Mouse (Mus musculus) brain, embryonic 14.5 days (tissue): ENCODE measurements around the gene Yipf2. TPM values are rescaled to one million over a fixed set of nuclear protein-coding genes. Genes with fewer than 3 reads are reported as not detected.

Source experiments
- DNase-seq: peaks from one replicate; pipeline ENCODE4 v3.0.0-alpha.2; 2011; ENCODE audit warnings: low read depth
- CTCF ChIP-seq: fragments of 200-500 bp; IDR thresholded peaks from 2 replicates; pipeline ENCODE4 v1.5.1; 2012; ENCODE audit warnings: inconsistent platforms, mild to moderate bottlenecking, moderate library complexity, borderline replicate concordance; ENCODE audit not compliant: insufficient read depth, insufficient read length; ENCODE audit errors: extremely low read depth
- POLR2A ChIP-seq: fragments of 200-500 bp; IDR thresholded peaks from 2 replicates; pipeline ENCODE4 v1.6.1; 2012; ENCODE audit warnings: mild to moderate bottlenecking, inconsistent platforms, borderline replicate concordance; ENCODE audit not compliant: poor library complexity, insufficient read depth, insufficient read length, severe bottlenecking; ENCODE audit errors: extremely low read depth
- polyA plus RNA-seq: library from polyadenylated mRNA; depleted of rRNA; stranded (reverse); fragments of >200 nt; gene quantifications from 2 replicates; pipeline ENCODE4 v1.2.3, GENCODE M21; 2012

Yipf2 gene
- polyA plus RNA-seq, 1 experiment: 17.5 TPM

GRCm38 (mm10) chr9:21591127-21591830, 1.3 kb downstream of the Yipf2 start:
- TF ChIP-seq CTCF: no peak
- no peak for TF ChIP-seq POLR2A
- no peak for DNase-seq

GRCm38 (mm10) chr9:21589538-21589937, 3.1 kb downstream of the Yipf2 start:
- DNase-seq: no peak
- no peak for TF ChIP-seq POLR2A
- no peak for TF ChIP-seq CTCF

GRCm38 (mm10) chr9:21588350-21588749, 4.3 kb downstream of the Yipf2 start:
- TF ChIP-seq POLR2A (no peak), CTCF (no peak)
- DNase-seq: no peak

GRCm38 (mm10) chr9:21587678-21588349, 4.8 kb downstream of the Yipf2 start:
- TF ChIP-seq POLR2A (no peak), CTCF (no peak)
- no peak for DNase-seq

- no peak for TF ChIP-seq POLR2A
- TF ChIP-seq CTCF: no peak
- DNase-seq: no peak
Measured at GRCm38 (mm10) chr9:21585401-21585800, 7.2 kb downstream of the Yipf2 start.

- no peak for TF ChIP-seq POLR2A
- TF ChIP-seq CTCF: no peak
- DNase-seq: no peak
Measured at GRCm38 (mm10) chr9:21578226-21578625, 14.4 kb downstream of the Yipf2 start.

- peak; percentile 28 for DNase-seq
- TF ChIP-seq CTCF (no peak), POLR2A (no peak)
Measured at GRCm38 (mm10) chr9:21576286-21576685, 16.3 kb downstream of the Yipf2 start.

GRCm38 (mm10) chr9:21575253-21575652, 17.4 kb downstream of the Yipf2 start:
- TF ChIP-seq CTCF (no peak), POLR2A (no peak)
- DNase-seq: no peak

- no peak for TF ChIP-seq CTCF
- no peak for TF ChIP-seq POLR2A
- DNase-seq: no peak
Measured at GRCm38 (mm10) chr9:21574012-21574801, 18.4 kb downstream of the Yipf2 start.

GRCm38 (mm10) chr9:21568657-21569255, 23.9 kb downstream of the Yipf2 start:
- no peak for DNase-seq
- TF ChIP-seq CTCF (no peak), POLR2A (no peak)

- TF ChIP-seq POLR2A (no peak), CTCF (no peak)
Measured at GRCm38 (mm10) chr9:21567051-21567450, 25.6 kb downstream of the Yipf2 start.

More at GRCm38 (mm10) chr9:21567051-21567450, 25.6 kb downstream of the Yipf2 start:
- DNase-seq: no peak
